Mouse (Mus musculus): ENCODE data around the gene Bysl. TPM values are rescaled to one million over a fixed set of nuclear protein-coding genes. Genes with fewer than 3 reads are reported as not detected.
"Not testable (repeated sequence)": the region's sequence is repeated elsewhere in the genome, so short reads cannot be mapped to it uniquely, and the experiment has no call there.

Bysl gene
- polyA plus RNA-seq, 1 experiment from 2014 or later, result 20.1 TPM

GRCm38 (mm10) chr17:47629717-47630677, 18.7 kb upstream of the Bysl start:
- peak overlapping the region; percentile 95 for H3K27ac ChIP-seq
- H3K4me3 ChIP-seq (replicated peaks), result peak overlapping the region; percentile 80
- H3K36me3 ChIP-seq, result peaks cover 5% of the 10 kb centered on the region
- H3K9me3 ChIP-seq, result no peaks in the 10 kb centered on the region
- H3K4me2 ChIP-seq (replicated peaks), result peak overlapping the region; percentile 97
- peak; percentile 57 for ATAC-seq
- H3K9ac ChIP-seq, result peak overlapping the region; percentile 76
- WGBS, result 0% methylated on average over 61 of the region's 61 CpGs
- H3K27me3 ChIP-seq (replicated peaks), result no peaks in the 10 kb centered on the region
- H3K4me1 ChIP-seq (replicated peaks), result peaks cover 9% of the 10 kb centered on the region

GRCm38 (mm10) chr17:47628851-47629676, 17.8 kb upstream of the Bysl start:
- Histone ChIP-seq H3K27me3 (replicated peaks) (no peaks in the 10 kb centered on the region), H3K4me2 (replicated peaks) (peak overlapping the region; percentile 97), H3K4me1 (replicated peaks) (peaks cover 9% of the 10 kb centered on the region), H3K36me3 (peaks cover 10% of the 10 kb centered on the region), H3K27ac (peak overlapping the region; percentile 95), H3K9me3 (no peaks in the 10 kb centered on the region), H3K9ac (peak overlapping the region; percentile 76), H3K4me3 (replicated peaks) (peak overlapping the region; percentile 80)
- under 1% methylated on average over 62 of the region's 63 CpGs for WGBS
- peak; percentile 93 for ATAC-seq

GRCm38 (mm10) chr17:47627791-47628190, 16.5 kb upstream of the Bysl start:
- no peak for ATAC-seq
- H3K9ac ChIP-seq, result no peak overlapping the region
- H3K4me3 ChIP-seq (replicated peaks), result 0 out of 2 replicates have a peak overlapping the region, but pooled peaks have one; percentile 80
- H3K4me2 ChIP-seq (replicated peaks), result peak overlapping the region; percentile 97
- WGBS, result 75% methylated on average over 2 of the region's 2 CpGs
- H3K27ac ChIP-seq, result no peak overlapping the region
- peaks cover 9% of the 10 kb centered on the region for H3K4me1 ChIP-seq (replicated peaks)
- peaks cover 23% of the 10 kb centered on the region for H3K36me3 ChIP-seq
- no peaks in the 10 kb centered on the region for H3K27me3 ChIP-seq (replicated peaks)
- no peaks in the 10 kb centered on the region for H3K9me3 ChIP-seq

- H3K4me2 ChIP-seq (replicated peaks), result no peak overlapping the region
- ATAC-seq, result no peak
- H3K4me3 ChIP-seq (replicated peaks), result no peak overlapping the region
- no peaks in the 10 kb centered on the region for H3K27me3 ChIP-seq (replicated peaks)
- H3K9me3 ChIP-seq, result no peaks in the 10 kb centered on the region
- H3K9ac ChIP-seq, result no peak overlapping the region
- peaks cover 5% of the 10 kb centered on the region for H3K4me1 ChIP-seq (replicated peaks)
- peaks cover 33% of the 10 kb centered on the region for H3K36me3 ChIP-seq
- H3K27ac ChIP-seq, result no peak overlapping the region
- 85% methylated on average over 5 of the region's 5 CpGs for WGBS
Observed at GRCm38 (mm10) chr17:47626031-47626430, 14.7 kb upstream of the Bysl start.

- no peaks in the 10 kb centered on the region for H3K27me3 ChIP-seq (replicated peaks)
- H3K4me1 ChIP-seq (replicated peaks), result no peaks in the 10 kb centered on the region; the same call in 1 of the 2 replicates
- no peak overlapping the region for H3K9ac ChIP-seq
- no peak overlapping the region for H3K27ac ChIP-seq
- no peaks in the 10 kb centered on the region for H3K9me3 ChIP-seq
- 96% methylated on average over 2 of the region's 2 CpGs for WGBS
- no peak for ATAC-seq
- no peak overlapping the region for H3K4me2 ChIP-seq (replicated peaks)
- H3K4me3 ChIP-seq (replicated peaks), result no peak overlapping the region
- peaks cover 36% of the 10 kb centered on the region for H3K36me3 ChIP-seq
Observed at GRCm38 (mm10) chr17:47625088-47625487, 13.8 kb upstream of the Bysl start.

- WGBS, result 97% methylated on average over 5 of the region's 5 CpGs
- not testable (repeated sequence) for H3K9ac ChIP-seq; H3K4me3 ChIP-seq (replicated peaks); H3K27me3 ChIP-seq (replicated peaks); H3K27ac ChIP-seq; ATAC-seq; H3K9me3 ChIP-seq; H3K4me2 ChIP-seq (replicated peaks); H3K4me1 ChIP-seq (replicated peaks)
- peaks cover 39% of the 10 kb centered on the region for H3K36me3 ChIP-seq
Observed at GRCm38 (mm10) chr17:47624572-47624971, 13.3 kb upstream of the Bysl start.

- 93% methylated on average over 14 of the region's 14 CpGs for WGBS
- H3K4me2 ChIP-seq (replicated peaks), result no peak overlapping the region
- no peak overlapping the region for H3K9ac ChIP-seq
- H3K27me3 ChIP-seq (replicated peaks), result no peaks in the 10 kb centered on the region
- peaks cover 44% of the 10 kb centered on the region for H3K36me3 ChIP-seq
- H3K4me3 ChIP-seq (replicated peaks), result no peak overlapping the region
- ATAC-seq, result no peak
- no peaks in the 10 kb centered on the region; the same call in 1 of the 2 replicates for H3K4me1 ChIP-seq (replicated peaks)
- no peak overlapping the region for H3K27ac ChIP-seq
- H3K9me3 ChIP-seq, result no peaks in the 10 kb centered on the region
Observed at GRCm38 (mm10) chr17:47622912-47623554, 11.7 kb upstream of the Bysl start.

GRCm38 (mm10) chr17:47618556-47619311, 7.4 kb upstream of the Bysl start:
- no peaks in the 10 kb centered on the region for H3K27me3 ChIP-seq (replicated peaks)
- H3K4me1 ChIP-seq (replicated peaks), result no peaks in the 10 kb centered on the region
- H3K27ac ChIP-seq, result no peak overlapping the region
- H3K9me3 ChIP-seq, result no peaks in the 10 kb centered on the region
- no peak overlapping the region for H3K4me2 ChIP-seq (replicated peaks)
- no peak overlapping the region for H3K9ac ChIP-seq
- no peak for ATAC-seq
- peaks cover 40% of the 10 kb centered on the region for H3K36me3 ChIP-seq
- H3K4me3 ChIP-seq (replicated peaks), result no peak overlapping the region
- WGBS, result 82% methylated on average over 13 of the region's 13 CpGs

- no peak overlapping the region for H3K4me2 ChIP-seq (replicated peaks)
- H3K9me3 ChIP-seq, result no peaks in the 10 kb centered on the region
- H3K9ac ChIP-seq, result no peak overlapping the region
- H3K4me3 ChIP-seq (replicated peaks), result no peak overlapping the region
- WGBS, result 90% methylated on average over 9 of the region's 9 CpGs
- ATAC-seq, result peak; percentile 45; the same call in 1 of the 2 replicates
- peaks cover 30% of the 10 kb centered on the region for H3K36me3 ChIP-seq
- peaks cover 3% of the 10 kb centered on the region for H3K4me1 ChIP-seq (replicated peaks)
- no peaks in the 10 kb centered on the region for H3K27me3 ChIP-seq (replicated peaks)
- H3K27ac ChIP-seq, result no peak overlapping the region
Observed at GRCm38 (mm10) chr17:47617605-47618307, 6.5 kb upstream of the Bysl start.

- 90% methylated on average over 4 of the region's 4 CpGs for WGBS
- no peak overlapping the region for H3K9ac ChIP-seq
- no peak overlapping the region for H3K4me3 ChIP-seq (replicated peaks)
- H3K27ac ChIP-seq, result no peak overlapping the region
- H3K4me1 ChIP-seq (replicated peaks), result peaks cover 11% of the 10 kb centered on the region
- H3K9me3 ChIP-seq, result no peaks in the 10 kb centered on the region
- no peak overlapping the region for H3K4me2 ChIP-seq (replicated peaks)
- H3K36me3 ChIP-seq, result peaks cover 20% of the 10 kb centered on the region
- no peaks in the 10 kb centered on the region for H3K27me3 ChIP-seq (replicated peaks)
- no peak for ATAC-seq
Observed at GRCm38 (mm10) chr17:47616652-47617051, 5.4 kb upstream of the Bysl start.

- H3K4me3 ChIP-seq (replicated peaks), result no peak overlapping the region
- WGBS, result 94% methylated on average over 8 of the region's 8 CpGs
- peaks cover 11% of the 10 kb centered on the region for H3K4me1 ChIP-seq (replicated peaks)
- H3K36me3 ChIP-seq, result peaks cover 20% of the 10 kb centered on the region
- H3K27ac ChIP-seq, result no peak overlapping the region
- H3K9ac ChIP-seq, result no peak overlapping the region
- no peaks in the 10 kb centered on the region for H3K9me3 ChIP-seq
- ATAC-seq, result no peak
- H3K4me2 ChIP-seq (replicated peaks), result no peak overlapping the region
- H3K27me3 ChIP-seq (replicated peaks), result no peaks in the 10 kb centered on the region
Observed at GRCm38 (mm10) chr17:47616119-47616518, 4.8 kb upstream of the Bysl start.

Data from intestine, embryonic 15.5 days (tissue).